Mouse (Mus musculus) lung, embryonic 16.5 days (tissue): Measurements from ENCODE around the gene Gpank1. TPM values are rescaled to one million over a fixed set of nuclear protein-coding genes. Genes with fewer than 3 reads are reported as not detected.

ENCODE experiments used
- ATAC-seq: fragments of 200-750 bp; cut with Nextera tagmentation; 2 replicates; pipeline ENCODE4 v1.8.0; 2017; ENCODE audit warnings: low read depth, mild to moderate bottlenecking, moderate library complexity
- H3K27ac ChIP-seq: fragments of 300-500 bp; sonication (generic); 2 replicates; pipeline ENCODE4 v1.5.1; 2014; ENCODE audit warnings: mild to moderate bottlenecking, control low read depth, low read length
- H3K27me3 ChIP-seq: fragments of 300-500 bp; sonication (generic); 2 replicates; pipeline ENCODE4 v1.6.1; 2014; ENCODE audit warnings: low read depth, low read length, mixed read lengths; ENCODE audit not compliant: control insufficient read depth, insufficient read depth
- H3K36me3 ChIP-seq: fragments of 300-500 bp; sonication (generic); 2 replicates; pipeline ENCODE4 v1.6.1; 2014; ENCODE audit warnings: low read length; ENCODE audit not compliant: control insufficient read depth, insufficient read depth
- H3K4me1 ChIP-seq: fragments of 300-500 bp; sonication (generic); replicated peaks from 2 replicates; pipeline ENCODE4 v1.6.1; 2014; ENCODE audit warnings: low read length, mixed read lengths; ENCODE audit not compliant: control insufficient read depth, insufficient read depth
- H3K4me2 ChIP-seq: fragments of 300-500 bp; sonication (generic); 2 replicates; pipeline ENCODE4 v1.6.1; 2014; ENCODE audit warnings: low read depth, low read length, control low read depth
- H3K4me3 ChIP-seq: fragments of 300-500 bp; sonication (generic); 2 replicates; pipeline ENCODE4 v1.5.1; 2014; ENCODE audit warnings: mild to moderate bottlenecking, low read length, control low read depth
- H3K9ac ChIP-seq: fragments of 300-500 bp; sonication (generic); 2 replicates; pipeline ENCODE4 v1.6.1; 2014; ENCODE audit warnings: low read length, control low read depth
- H3K9me3 ChIP-seq: fragments of 300-500 bp; sonication (generic); 2 replicates; pipeline ENCODE4 v1.6.1; 2016; ENCODE audit warnings: low read length; ENCODE audit not compliant: control insufficient read depth
- WGBS: fragments of 180-500 bp; shearing (Covaris S2); extraction: QIAGEN DNeasy Blood & Tissue Kit; methylation state at CpG from one replicate; pipeline ENCODE4 v1.1.7; 2014; 5-methylcytosine and 5-hydroxymethylcytosine counted together
- polyA plus RNA-seq: library from polyadenylated mRNA; unstranded; fragments of >200 nt; fragmentation: Nextera tagmentation; extraction: Ambion mirVana; gene quantifications from 2 replicates; pipeline ENCODE4 v1.2.1, GENCODE M21; 2015

The Gpank1 gene
- polyA plus RNA-seq, 1 experiment from 2014 or later = 19.7 TPM

DNA sequence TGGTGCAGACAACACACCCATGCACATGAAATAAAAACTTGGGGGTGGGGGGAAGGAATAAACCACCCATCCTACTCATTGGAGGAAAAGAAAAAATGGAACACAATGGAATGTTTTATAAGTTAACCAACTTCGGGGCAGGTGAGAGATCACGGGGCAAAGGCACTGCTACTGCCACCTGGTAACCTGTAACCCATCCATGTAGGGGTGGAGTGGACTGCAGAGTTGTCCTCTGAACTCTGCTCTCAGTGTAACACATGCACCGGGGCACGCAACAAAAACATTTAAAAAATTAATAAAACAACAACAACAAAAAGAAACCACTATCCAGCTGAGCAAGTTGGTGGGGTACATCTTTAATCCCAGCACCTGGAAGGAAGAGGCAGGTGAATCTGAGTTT lies 30.9 kb downstream of the Gpank1 start:
- H3K36me3 ChIP-seq = peaks cover 88% of the 10 kb centered on the region
- H3K4me2 ChIP-seq = no peak overlapping the region
- no peaks in the 10 kb centered on the region for H3K4me1 ChIP-seq
- no peaks in the 10 kb centered on the region for H3K9me3 ChIP-seq
- no peak overlapping the region for H3K27ac ChIP-seq
- no peaks in the 10 kb centered on the region for H3K27me3 ChIP-seq
- no peak for ATAC-seq
- H3K4me3 ChIP-seq = no peak overlapping the region
- H3K9ac ChIP-seq = no peak overlapping the region
- WGBS = 91% methylated on average over 4 of the region's 4 CpGs

DNA sequence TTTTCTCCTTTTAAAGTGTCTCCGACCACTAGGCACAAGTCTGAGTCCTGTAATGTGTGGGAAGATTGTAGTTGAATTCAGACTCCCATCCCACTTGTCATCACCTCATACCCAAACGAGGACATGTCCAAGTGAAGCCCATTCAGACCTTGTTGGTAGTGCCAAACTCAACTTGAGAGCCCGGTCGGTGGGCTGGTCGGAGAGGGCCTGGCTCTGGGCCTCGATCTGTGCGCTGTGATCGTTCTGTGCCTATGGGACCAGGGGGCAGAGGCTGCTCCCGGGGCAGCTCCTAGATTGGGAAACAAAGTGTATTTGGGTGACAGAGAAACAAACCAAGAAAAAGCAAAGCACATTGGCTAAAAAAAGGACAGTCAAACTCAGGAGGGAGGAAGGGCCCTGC lies 31.8 kb downstream of the Gpank1 start:
- H3K9me3 ChIP-seq = no peaks in the 10 kb centered on the region
- 82% methylated on average over 9 of the region's 9 CpGs for WGBS

DNA sequence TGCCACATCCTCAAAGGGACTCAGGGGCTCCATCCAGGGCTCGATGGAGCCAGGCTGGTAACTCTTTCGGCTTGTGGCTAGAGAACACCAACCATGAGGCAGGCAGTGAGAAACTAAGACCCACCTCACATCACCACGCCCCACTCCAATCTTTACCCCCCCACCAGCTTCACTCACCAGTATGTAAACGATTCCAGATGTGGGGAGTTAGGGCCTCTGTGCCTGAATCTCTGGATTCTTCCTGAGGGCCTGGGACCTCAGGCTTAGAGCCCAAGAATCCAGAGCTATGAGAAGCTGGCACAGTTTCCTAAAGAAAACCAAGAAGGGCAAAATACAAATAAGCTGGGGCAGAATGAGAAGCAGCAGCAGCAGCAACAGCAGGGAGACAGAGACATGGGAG lies 32.7 kb downstream of the Gpank1 start:
- no peak overlapping the region for H3K4me2 ChIP-seq
- no peak overlapping the region for H3K27ac ChIP-seq
- H3K9ac ChIP-seq = no peak overlapping the region
- peaks cover 94% of the 10 kb centered on the region for H3K36me3 ChIP-seq
- WGBS = 86% methylated on average over 4 of the region's 4 CpGs
- H3K27me3 ChIP-seq = no peaks in the 10 kb centered on the region
- no peak for ATAC-seq
- H3K4me1 ChIP-seq = no peaks in the 10 kb centered on the region
- H3K9me3 ChIP-seq = no peaks in the 10 kb centered on the region
- no peak overlapping the region for H3K4me3 ChIP-seq

More for the DNA sequence above, 31.8 kb downstream of the Gpank1 start:
- no peak overlapping the region for H3K4me3 ChIP-seq
- no peak overlapping the region for H3K9ac ChIP-seq
- H3K27me3 ChIP-seq = no peaks in the 10 kb centered on the region
- H3K4me2 ChIP-seq = no peak overlapping the region
- H3K36me3 ChIP-seq = peaks cover 89% of the 10 kb centered on the region
- H3K4me1 ChIP-seq = no peaks in the 10 kb centered on the region
- no peak overlapping the region for H3K27ac ChIP-seq
- no peak for ATAC-seq

DNA sequence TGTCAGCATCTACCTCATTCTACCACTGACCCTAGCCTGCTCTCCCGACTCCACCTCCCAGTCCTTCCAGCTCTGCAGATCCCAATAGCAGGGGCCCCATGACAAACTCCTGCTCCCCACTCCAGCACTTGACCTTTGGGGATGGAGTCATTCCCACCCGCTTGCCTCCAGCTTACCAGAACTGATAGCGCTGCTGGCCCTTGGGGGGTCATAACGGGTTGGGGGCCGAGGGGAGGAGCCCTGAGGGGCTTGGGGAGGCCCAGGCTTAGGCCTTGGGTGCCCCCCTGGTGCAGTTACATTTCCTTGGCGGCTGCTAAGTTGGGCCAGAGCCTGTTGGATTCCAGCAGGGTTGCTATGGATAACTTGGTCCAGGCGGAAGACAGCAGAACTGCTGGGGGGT lies 33.4 kb downstream of the Gpank1 start:
- H3K4me2 ChIP-seq = no peak overlapping the region
- H3K4me1 ChIP-seq = no peaks in the 10 kb centered on the region
- peaks cover 95% of the 10 kb centered on the region for H3K36me3 ChIP-seq
- ATAC-seq = no peak
- H3K27ac ChIP-seq = no peak overlapping the region
- no peaks in the 10 kb centered on the region for H3K27me3 ChIP-seq
- H3K9me3 ChIP-seq = no peaks in the 10 kb centered on the region
- no peak overlapping the region for H3K9ac ChIP-seq
- 79% methylated on average over 7 of the region's 7 CpGs for WGBS
- H3K4me3 ChIP-seq = no peak overlapping the region

DNA sequence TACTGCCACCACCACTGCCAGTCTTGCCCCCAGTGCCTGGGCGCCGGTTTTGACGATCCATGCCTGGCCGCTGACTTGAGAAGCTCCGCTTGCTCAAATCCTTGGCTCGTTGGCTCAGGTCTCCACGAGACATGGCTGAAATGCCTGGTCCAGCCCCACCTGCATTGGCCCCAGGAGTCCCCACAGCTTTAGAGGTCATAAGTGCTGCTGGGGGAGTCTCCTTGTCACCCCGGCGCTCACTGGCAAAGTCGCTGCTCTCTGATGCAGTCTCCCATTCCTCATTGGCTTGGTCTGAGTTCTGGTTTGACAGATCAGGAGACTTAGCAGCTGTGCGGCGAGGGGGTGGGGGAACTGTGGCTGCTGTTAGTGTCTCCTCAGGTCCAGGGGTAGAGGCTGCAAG lies 34.2 kb downstream of the Gpank1 start:
- no peaks in the 10 kb centered on the region for H3K9me3 ChIP-seq
- peaks cover 95% of the 10 kb centered on the region for H3K36me3 ChIP-seq
- no peak overlapping the region for H3K9ac ChIP-seq
- no peak for ATAC-seq
- no peak overlapping the region for H3K4me2 ChIP-seq
- H3K27ac ChIP-seq = no peak overlapping the region
- no peak overlapping the region for H3K4me3 ChIP-seq
- H3K27me3 ChIP-seq = no peaks in the 10 kb centered on the region
- WGBS = 89% methylated on average over 12 of the region's 12 CpGs
- no peaks in the 10 kb centered on the region for H3K4me1 ChIP-seq

DNA sequence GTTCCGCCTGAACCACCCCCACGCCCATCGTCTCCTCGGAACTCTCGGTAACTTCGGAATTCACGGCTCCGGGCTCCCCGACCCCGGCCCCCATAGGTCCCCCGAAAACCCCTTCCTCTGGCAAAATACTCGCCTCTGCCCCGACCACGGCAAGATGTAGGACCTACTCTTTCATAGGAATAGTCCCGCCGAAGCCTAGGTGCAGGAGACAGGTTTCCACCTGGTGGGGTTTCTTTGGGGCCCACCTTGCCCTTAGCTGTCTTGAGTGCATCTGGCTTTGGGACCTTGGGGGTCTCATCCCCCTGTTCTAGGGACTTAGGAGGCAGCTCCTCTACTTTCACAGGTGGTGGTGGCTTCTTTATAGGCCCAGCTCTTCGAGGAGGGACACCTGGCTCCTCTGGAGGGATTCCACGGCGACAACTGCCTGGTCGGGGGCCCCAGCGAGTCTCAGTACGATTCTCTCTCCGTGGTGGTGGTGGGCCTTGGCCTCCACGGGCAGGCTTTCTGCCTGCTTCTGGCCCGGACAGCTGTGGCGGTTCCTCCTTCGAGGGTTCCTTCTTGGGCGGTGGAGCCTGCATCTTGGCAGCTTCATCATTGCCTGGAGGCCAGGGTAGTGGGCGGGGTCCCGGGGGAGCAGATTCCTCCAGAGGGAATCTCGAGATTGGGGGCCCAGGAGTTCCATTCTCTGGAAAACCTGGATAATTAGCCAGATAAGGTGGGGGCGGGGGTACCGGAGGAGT lies 35.4 kb downstream of the Gpank1 start:
- 89% methylated on average over 33 of the region's 33 CpGs for WGBS
- no peak overlapping the region for H3K9ac ChIP-seq
- H3K4me1 ChIP-seq = no peaks in the 10 kb centered on the region
- no peak overlapping the region for H3K27ac ChIP-seq
- ATAC-seq = no peak
- H3K9me3 ChIP-seq = no peaks in the 10 kb centered on the region
- H3K4me3 ChIP-seq = no peak overlapping the region
- H3K4me2 ChIP-seq = no peak overlapping the region
- peaks cover 97% of the 10 kb centered on the region for H3K36me3 ChIP-seq
- no peaks in the 10 kb centered on the region for H3K27me3 ChIP-seq

DNA sequence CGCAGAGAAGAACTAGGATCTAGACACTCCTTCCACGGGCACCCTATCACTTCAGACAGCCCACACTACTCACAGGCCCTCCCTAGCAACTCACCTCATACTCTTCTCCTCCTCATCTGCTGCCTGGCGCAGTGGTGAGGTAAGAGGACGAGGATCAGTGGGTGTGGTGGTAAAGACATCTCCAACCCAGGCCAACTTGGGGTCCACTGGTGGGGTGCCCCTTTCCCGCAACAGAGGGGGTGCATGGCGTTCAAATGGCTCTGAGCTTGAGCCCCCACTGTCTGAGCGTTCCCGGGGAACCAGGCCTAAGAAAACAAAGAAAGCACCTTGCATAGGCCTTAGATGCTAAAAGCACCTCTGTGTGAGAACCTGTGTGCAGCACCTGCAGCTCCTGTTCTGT lies 36.0 kb downstream of the Gpank1 start:
- Histone ChIP-seq H3K4me3 (no peak overlapping the region), H3K4me2 (no peak overlapping the region), H3K9ac (no peak overlapping the region), H3K4me1 (peaks cover 3% of the 10 kb centered on the region), H3K36me3 (peaks cover 95% of the 10 kb centered on the region), H3K27ac (no peak overlapping the region), H3K9me3 (no peaks in the 10 kb centered on the region), H3K27me3 (no peaks in the 10 kb centered on the region)
- no peak for ATAC-seq
- 88% methylated on average over 8 of the region's 8 CpGs for WGBS

DNA sequence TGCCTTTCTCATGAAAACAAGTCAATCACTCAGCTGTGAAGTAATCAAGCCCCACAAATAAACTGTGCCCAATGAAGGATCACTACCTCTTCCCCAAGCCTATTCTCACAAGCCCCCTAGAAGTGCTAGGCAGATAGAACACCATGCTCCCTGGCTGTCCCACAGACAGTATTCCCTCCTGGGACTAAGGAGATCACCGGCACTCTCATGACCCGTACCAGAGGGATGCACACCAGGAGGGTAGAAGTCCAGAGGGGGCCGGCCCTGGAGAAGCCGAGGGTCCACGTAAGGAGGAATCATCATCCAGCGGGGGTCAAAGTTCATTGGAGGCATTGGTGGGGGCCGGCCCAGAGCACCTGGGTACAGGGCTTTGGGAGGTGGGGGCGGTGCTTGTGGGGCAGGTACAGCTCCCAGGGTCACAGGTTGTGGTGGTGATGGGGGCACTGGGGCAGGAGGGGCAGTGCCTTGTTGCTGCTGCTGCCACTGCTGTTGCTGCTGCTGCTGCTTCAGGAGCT lies 36.5 kb downstream of the Gpank1 start:
- no peak overlapping the region for H3K9ac ChIP-seq
- no peak overlapping the region for H3K27ac ChIP-seq
- ATAC-seq = no peak
- no peak overlapping the region for H3K4me2 ChIP-seq
- H3K4me1 ChIP-seq = peaks cover 7% of the 10 kb centered on the region
- H3K4me3 ChIP-seq = no peak overlapping the region
- H3K27me3 ChIP-seq = no peaks in the 10 kb centered on the region
- peaks cover 90% of the 10 kb centered on the region for H3K36me3 ChIP-seq
- H3K9me3 ChIP-seq = no peaks in the 10 kb centered on the region
- WGBS = 86% methylated on average over 8 of the region's 8 CpGs

DNA sequence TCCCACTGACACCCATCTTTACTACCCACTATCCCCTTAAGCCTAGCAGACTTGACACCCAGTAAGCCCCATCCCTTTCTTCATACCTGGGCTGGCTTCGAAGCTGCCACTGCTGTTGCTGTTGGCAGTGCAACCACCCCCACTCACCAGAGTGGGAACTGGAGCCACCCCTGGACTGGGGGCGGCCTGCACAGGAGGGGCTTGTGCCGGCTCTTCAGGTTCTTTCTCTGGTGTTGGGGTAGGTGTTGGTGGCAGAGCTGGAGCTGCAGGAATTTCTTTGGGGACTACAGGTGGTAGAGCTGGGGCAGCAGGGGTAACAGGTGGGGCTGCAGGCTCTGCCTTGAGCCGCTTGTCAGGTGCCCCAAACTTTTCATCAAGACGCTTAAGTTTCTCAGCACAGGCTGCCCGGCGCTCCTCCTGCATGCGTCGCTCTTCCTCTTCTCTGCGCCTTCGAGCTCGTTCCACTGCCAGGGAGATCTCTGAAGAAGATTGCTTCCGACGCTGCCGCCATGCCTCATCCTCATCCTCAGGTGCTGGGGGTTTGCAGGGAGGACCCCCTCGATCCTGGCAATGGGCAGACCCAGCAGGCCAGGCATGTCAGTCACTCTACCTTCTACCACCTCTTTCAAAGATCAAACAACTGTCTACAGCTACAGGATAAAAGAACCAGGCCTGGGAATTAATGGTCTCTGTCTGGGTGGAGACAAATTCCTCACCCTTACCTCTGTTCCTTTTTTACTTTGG lies 37.8 kb downstream of the Gpank1 start:
- WGBS = 90% methylated on average over 16 of the region's 16 CpGs
- Histone ChIP-seq H3K27ac (no peak overlapping the region), H3K4me2 (no peak overlapping the region), H3K27me3 (no peaks in the 10 kb centered on the region), H3K4me3 (no peak overlapping the region), H3K9me3 (no peaks in the 10 kb centered on the region), H3K4me1 (peaks cover 11% of the 10 kb centered on the region), H3K9ac (no peak overlapping the region), H3K36me3 (peaks cover 77% of the 10 kb centered on the region)
- ATAC-seq = no peak
